Comparison of ENCODE assay signal across 12 mouse cellular contexts in genomic region chr2:49655195-49655873, GRCm38 (mm10). TPM values are rescaled to one million over a fixed set of nuclear protein-coding genes. Genes with fewer than 3 reads are reported as not detected.
A peak's percentile ranks its signal among the peaks of the same experiment; 100 is the strongest.
DNase-seq lines count a peak whose midpoint lies in the region; ATAC-seq lines count a peak whose summit lies in the region.
"Had no signal": no experiment of that assay in that cellular context is flagged by ENCODE, and none has a peak within 500 bp of the region (broad histone marks: within the 10 kb centered on the region; RNA-seq: fewer than 3 reads in every experiment).

No protein-coding gene starts in this region.

- H3K9me3 ChIP-seq in heart, embryonic 15.5 days (replicated peaks) = no peaks in the 10 kb centered on the region
- H3K9me3 ChIP-seq in heart, embryonic 12.5 days (replicated peaks) = no peaks in the 10 kb centered on the region
- H3K9me3 ChIP-seq in embryonic facial prominence, embryonic 10.5 days = no peaks in the 10 kb centered on the region
- H3K9me3 ChIP-seq: kidney, embryonic 15.5 days; liver, embryonic 15.5 days had no signal

- H3K4me1 ChIP-seq in heart, embryonic 15.5 days (replicated peaks) = 0 out of 2 replicates have a peak, but pooled peaks cover 3% of the 10 kb centered on the region
- H3K4me1 ChIP-seq in heart, embryonic 12.5 days (replicated peaks) = no peaks in the 10 kb centered on the region
- peaks cover 28% of the 10 kb centered on the region for H3K4me1 ChIP-seq in embryonic facial prominence, embryonic 10.5 days
- H3K4me1 ChIP-seq: liver, embryonic 15.5 days had no signal

- no peak overlapping the region for H3K4me3 ChIP-seq in heart, embryonic 15.5 days
- no peak overlapping the region for H3K4me3 ChIP-seq in heart, embryonic 12.5 days
- H3K4me3 ChIP-seq in embryonic facial prominence, embryonic 10.5 days = no peak overlapping the region
- H3K4me3 ChIP-seq: kidney, embryonic 15.5 days; liver, embryonic 15.5 days had no signal

- no peak overlapping the region for H3K4me2 ChIP-seq in heart, embryonic 15.5 days
- H3K4me2 ChIP-seq in heart, embryonic 12.5 days = no peak overlapping the region
- H3K4me2 ChIP-seq: kidney, embryonic 15.5 days; liver, embryonic 15.5 days had no signal

- no peak overlapping the region for H3K9ac ChIP-seq in heart, embryonic 15.5 days
- no peak overlapping the region for H3K9ac ChIP-seq in heart, embryonic 12.5 days
- H3K9ac ChIP-seq: kidney, embryonic 15.5 days; liver, embryonic 15.5 days had no signal

- H3K27me3 ChIP-seq in heart, embryonic 15.5 days = no peaks in the 10 kb centered on the region
- H3K27me3 ChIP-seq in heart, embryonic 12.5 days (replicated peaks) = no peaks in the 10 kb centered on the region
- no peaks in the 10 kb centered on the region for H3K27me3 ChIP-seq in embryonic facial prominence, embryonic 10.5 days (replicated peaks; ENCODE audit: low read depth, poor library complexity, severe bottlenecking)
- H3K27me3 ChIP-seq: kidney, embryonic 15.5 days; liver, embryonic 15.5 days had no signal

- peak; percentile 82 for DNase-seq in MN1 (ENCODE audit: low spot score)
- DNase-seq in cerebellum, postnatal 10 days = peak; percentile 85 to 88
- DNase-seq in left cerebral cortex, postnatal 25 days (ENCODE audit: low spot score in 2 of 2) = peak; percentile 40 to 58
- no peak for DNase-seq in embryonic facial prominence, embryonic 10.5 days (ENCODE audit: low spot score)
- DNase-seq in adrenal gland, adult (ENCODE audit: inconsistent age in 2 of 2, low spot score in 1 of 2) = no peak
- no peak for DNase-seq in spleen, postnatal 10 days (ENCODE audit: low spot score in 2 of 2)
- DNase-seq: gastrocnemius, postnatal 36 days had no signal

- 58% methylated on average over 11 of the region's 11 CpGs for WGBS in heart, embryonic 15.5 days
- 74% methylated on average over 11 of the region's 11 CpGs for WGBS in heart, embryonic 12.5 days
- 76% methylated on average over 11 of the region's 11 CpGs for WGBS in embryonic facial prominence, embryonic 10.5 days

- no peak overlapping the region for H3K27ac ChIP-seq in heart, embryonic 15.5 days
- H3K27ac ChIP-seq in heart, embryonic 12.5 days (ENCODE audit: poor library complexity, severe bottlenecking) = no peak overlapping the region
- no peak overlapping the region for H3K27ac ChIP-seq in embryonic facial prominence, embryonic 10.5 days (replicated peaks)
- H3K27ac ChIP-seq: kidney, embryonic 15.5 days; liver, embryonic 15.5 days had no signal

- ATAC-seq in heart, embryonic 15.5 days (replicated peaks; ENCODE audit: insufficient number of reproducible peaks, insufficient read depth, low FRiP score, low read depth) = 0 out of 2 replicates have a peak, but pooled peaks have one; percentile 7
- ATAC-seq in heart, embryonic 12.5 days (ENCODE audit: insufficient number of reproducible peaks, low FRiP score) = no peak
- ATAC-seq: CD4-positive, CD25-positive, alpha-beta regulatory T cell, adult 4 months had no signal

- no peaks in the 10 kb centered on the region for H3K36me3 ChIP-seq in heart, embryonic 15.5 days
- no peaks in the 10 kb centered on the region for H3K36me3 ChIP-seq in heart, embryonic 12.5 days
- peaks cover 20% of the 10 kb centered on the region for H3K36me3 ChIP-seq in embryonic facial prominence, embryonic 10.5 days (replicated peaks)
- H3K36me3 ChIP-seq: kidney, embryonic 15.5 days; liver, embryonic 15.5 days had no signal

- intact Hi-C loops in left cerebral cortex, postnatal 25 days (cut with DNase I) = no loop called here

RNA-seq across cellular contexts. Expression of gene Kif5c, which starts 36.2 kb away (rescaled TPM):
- polyA plus RNA-seq in heart, embryonic 15.5 days (2015; fragmentation: Nextera tagmentation; extraction: Ambion mirVana) = 0.77 and 2.1 TPM in 2 replicates
- polyA plus RNA-seq in heart, embryonic 12.5 days (2016; fragmentation: Nextera tagmentation; extraction: Ambion mirVana) = 1.0 and 1.2 TPM in 2 replicates
- total RNA-seq in left cerebral cortex, postnatal 25 days (2021) = 100 to 1,000 TPM; 577 to 597 TPM
- 30.4 and 30.8 TPM in 2 replicates for polyA plus RNA-seq in embryonic facial prominence, embryonic 10.5 days (2016; fragmentation: Nextera tagmentation; extraction: Ambion mirVana)

Comparison
In these comparisons a context has a peak if more than half of its experiments do, and no peak if none do; other contexts are left out.
1. DNase-seq: peak in MN1 (single experiment), cerebellum, postnatal 10 days (2 of 2) and left cerebral cortex, postnatal 25 days (2 of 2); none in embryonic facial prominence, embryonic 10.5 days (single experiment), adrenal gland, adult (0 of 2) and spleen, postnatal 10 days (0 of 2).
2. RNA of gene Kif5c, which starts 36.2 kb away (polyA plus RNA-seq): 30.4 to 30.8 TPM in embryonic facial prominence, embryonic 10.5 days; 1.0 to 1.2 TPM in heart, embryonic 12.5 days and 0.77 to 2.1 TPM in heart, embryonic 15.5 days; every median in the first group is over 10 times any median in the second.